Mouse (Mus musculus): ENCODE measurements around the gene Gm4559. TPM values are rescaled to one million over a fixed set of nuclear protein-coding genes. Genes with fewer than 3 reads are reported as not detected.
"Not testable (repeated sequence)": the region's sequence is repeated elsewhere in the genome, so short reads cannot be mapped to it uniquely, and the experiment has no call there.

Gene Gm4559
- polyA plus RNA-seq, 1 experiment from 2014 or later = not detected

- H3K9me3 ChIP-seq (replicated peaks); H3K27me3 ChIP-seq (replicated peaks); H3K36me3 ChIP-seq; H3K4me2 ChIP-seq; ATAC-seq (ENCODE audit: insufficient number of reproducible peaks, low FRiP score); H3K9ac ChIP-seq; H3K4me3 ChIP-seq; H3K4me1 ChIP-seq (replicated peaks); H3K27ac ChIP-seq (ENCODE audit: poor library complexity, severe bottlenecking): not testable (repeated sequence)
- WGBS = 58% methylated on average over 1 of the region's 1 CpGs
These were observed 15.9 kb downstream of the Gm4559 start, which contains the start of gene Gm2431 for GRCm38 (mm10) chr7:142258254-142258653. Gene Gm2431, minus strand, starts transcription at chr7:142258354.

DNA sequence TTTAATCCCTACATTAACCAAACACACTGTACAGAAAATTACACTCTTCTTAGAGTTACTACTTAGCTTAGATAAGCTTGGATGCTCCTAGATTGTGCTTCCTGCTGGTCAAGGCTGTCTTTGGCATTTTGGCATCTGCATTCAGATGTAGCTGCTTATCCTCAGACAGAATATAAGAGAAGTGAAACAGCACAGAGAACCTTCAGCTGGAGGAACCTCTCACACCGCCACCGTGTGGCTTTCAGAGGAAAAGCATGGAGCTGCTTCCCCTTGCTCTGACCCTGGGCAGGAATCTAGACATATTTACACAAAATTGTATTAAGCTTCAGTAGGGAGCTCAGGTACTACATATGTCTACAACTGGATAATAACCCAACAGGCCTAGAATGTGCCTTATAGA, 18.6 kb downstream of the Gm4559 start:
- H3K36me3 ChIP-seq = no peaks in the 10 kb centered on the region
- no peak overlapping the region for H3K4me2 ChIP-seq
- 0% methylated on average over 2 of the region's 2 CpGs for WGBS
- H3K27ac ChIP-seq (ENCODE audit: poor library complexity, severe bottlenecking) = no peak overlapping the region
- ATAC-seq (ENCODE audit: insufficient number of reproducible peaks, low FRiP score) = no peak
- H3K9me3 ChIP-seq (replicated peaks) = no peaks in the 10 kb centered on the region
- H3K27me3 ChIP-seq (replicated peaks) = peaks cover 15% of the 10 kb centered on the region
- no peak overlapping the region for H3K9ac ChIP-seq
- H3K4me3 ChIP-seq = no peak overlapping the region
- H3K4me1 ChIP-seq (replicated peaks) = no peaks in the 10 kb centered on the region

DNA sequence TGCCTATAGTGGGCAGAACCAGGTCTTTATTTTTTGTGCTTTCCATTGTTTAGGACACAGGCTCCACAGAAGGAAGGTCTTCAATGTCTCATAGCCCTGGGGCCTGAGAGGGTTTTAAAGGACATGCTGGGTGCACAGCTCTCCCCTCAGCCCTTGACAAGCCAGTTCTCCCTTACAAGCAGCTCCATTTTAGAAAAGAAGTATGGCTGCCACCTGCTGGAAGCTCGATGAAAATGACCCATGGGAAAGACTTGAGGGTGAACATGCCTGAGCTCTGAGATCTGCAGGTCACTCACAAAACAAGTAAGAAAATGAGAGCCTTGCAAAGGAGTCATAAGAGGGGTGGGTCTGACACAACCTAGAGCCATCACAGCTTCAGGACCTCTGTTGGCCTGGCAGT, 24.3 kb downstream of the Gm4559 start:
- Histone ChIP-seq H3K27ac (ENCODE audit: poor library complexity, severe bottlenecking) (no peak overlapping the region), H3K36me3 (no peaks in the 10 kb centered on the region), H3K4me3 (no peak overlapping the region), H3K4me1 (replicated peaks) (no peaks in the 10 kb centered on the region), H3K9ac (no peak overlapping the region), H3K4me2 (no peak overlapping the region), H3K27me3 (replicated peaks) (peaks cover 21% of the 10 kb centered on the region), H3K9me3 (replicated peaks) (no peaks in the 10 kb centered on the region)
- no peak for ATAC-seq (ENCODE audit: insufficient number of reproducible peaks, low FRiP score)
- 2% methylated on average over 1 of the region's 1 CpGs for WGBS

DNA sequence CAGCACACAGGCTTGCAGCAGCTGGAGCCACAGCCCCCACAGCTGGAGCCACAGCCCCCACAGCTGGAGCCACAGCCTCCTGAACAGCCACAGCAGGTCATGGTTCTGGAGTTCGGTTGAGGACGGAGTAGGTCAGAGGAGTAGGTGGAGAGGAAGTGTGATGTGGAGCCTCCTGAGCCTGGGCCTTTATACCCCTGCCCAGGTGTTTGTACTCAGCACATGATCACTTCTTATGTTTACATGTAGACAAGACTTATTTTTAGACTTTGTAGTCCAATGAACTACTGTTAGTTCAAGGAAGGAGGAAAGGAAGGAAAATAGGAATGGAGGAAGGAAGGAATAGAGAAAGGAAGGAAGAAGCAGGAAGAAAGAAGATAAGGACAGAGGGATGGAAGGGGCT, 33.2 kb downstream of the Gm4559 start, which contains the start of gene Gm40460:
Gene Gm40460, minus strand, starts transcription at position 101 of the 400 bp plus-strand sequence.
- no peak within 1 kb of the TSS for H3K4me2 ChIP-seq
- 17% methylated on average over 2 of the region's 2 CpGs for WGBS
- H3K27me3 ChIP-seq (replicated peaks) = no peaks in the 10 kb centered on the region

GRCm38 (mm10) chr7:142231540-142231939, 42.6 kb downstream of the Gm4559 start:
- no peak for ATAC-seq (ENCODE audit: insufficient number of reproducible peaks, low FRiP score)
- Histone ChIP-seq H3K4me3 (no peak overlapping the region), H3K27me3 (replicated peaks) (no peaks in the 10 kb centered on the region), H3K4me2 (no peak overlapping the region), H3K4me1 (replicated peaks) (no peaks in the 10 kb centered on the region), H3K9ac (no peak overlapping the region), H3K36me3 (no peaks in the 10 kb centered on the region), H3K27ac (ENCODE audit: poor library complexity, severe bottlenecking) (no peak overlapping the region), H3K9me3 (replicated peaks) (0 out of 2 replicates have a peak, but pooled peaks cover 10% of the 10 kb centered on the region)
- WGBS = 38% methylated on average over 1 of the region's 1 CpGs

More for the DNA sequence above, 33.2 kb downstream of the Gm4559 start, which contains the start of gene Gm40460:
- Histone ChIP-seq H3K9me3 (replicated peaks) (peaks cover 12% of the 10 kb centered on the region; the same call in 1 of the 2 replicates), H3K36me3 (no peaks in the 10 kb centered on the region), H3K4me1 (replicated peaks) (no peaks in the 10 kb centered on the region), H3K9ac (no peak within 1 kb of the TSS), H3K27ac (ENCODE audit: poor library complexity, severe bottlenecking) (no peak within 1 kb of the TSS), H3K4me3 (no peak within 1 kb of the TSS)
- no peak for ATAC-seq (ENCODE audit: insufficient number of reproducible peaks, low FRiP score)

- H3K9ac ChIP-seq; H3K9me3 ChIP-seq (replicated peaks); H3K27ac ChIP-seq (ENCODE audit: poor library complexity, severe bottlenecking); H3K4me3 ChIP-seq; H3K4me2 ChIP-seq; H3K27me3 ChIP-seq (replicated peaks); H3K36me3 ChIP-seq; ATAC-seq (ENCODE audit: insufficient number of reproducible peaks, low FRiP score); H3K4me1 ChIP-seq (replicated peaks): not testable (repeated sequence)
- WGBS = 47% methylated on average over 3 of the region's 3 CpGs
These were observed 44.3 kb downstream of the Gm4559 start, which contains the start of gene Krtap5-5 for GRCm38 (mm10) chr7:142229871-142230270. Gene Krtap5-5, minus strand, starts transcription at chr7:142229971.

DNA sequence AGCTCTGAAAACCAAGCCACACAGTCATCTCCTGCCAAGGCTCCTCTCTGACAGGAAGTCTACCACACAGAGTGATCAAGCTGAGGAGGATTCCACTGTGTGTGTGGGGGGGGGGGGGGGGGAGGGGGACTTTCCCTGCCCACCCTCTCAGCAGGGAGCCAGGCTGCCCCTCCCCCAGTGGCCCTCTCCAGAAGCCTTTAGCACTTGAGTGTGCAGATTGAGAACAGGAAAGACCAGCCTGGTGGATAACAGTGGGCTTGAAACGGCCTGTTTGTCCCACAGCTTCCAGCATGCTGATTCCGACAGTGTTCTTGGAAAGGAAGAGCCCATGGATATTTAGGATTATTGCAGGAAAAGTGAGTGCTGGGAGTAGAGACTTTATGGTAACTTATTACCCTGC, 49.6 kb downstream of the Gm4559 start:
- Histone ChIP-seq H3K9me3 (replicated peaks) (no peaks in the 10 kb centered on the region), H3K4me1 (replicated peaks) (peaks cover 5% of the 10 kb centered on the region; the same call in 1 of the 2 replicates), H3K27me3 (replicated peaks) (no peaks in the 10 kb centered on the region), H3K4me2 (no peak overlapping the region), H3K9ac (no peak overlapping the region), H3K27ac (ENCODE audit: poor library complexity, severe bottlenecking) (no peak overlapping the region), H3K36me3 (no peaks in the 10 kb centered on the region), H3K4me3 (no peak overlapping the region)
- no peak for ATAC-seq (ENCODE audit: insufficient number of reproducible peaks, low FRiP score)
- 21% methylated on average over 2 of the region's 2 CpGs for whole genome bisulfite sequencing

Other genes with a start within 250 kb of the Gm4559 start
- 42.7 and 43.6 TPM in 2 replicates for gene Mob2, start 213.3 kb downstream of the Gm4559 start, polyA plus RNA-seq (2016; fragmentation: Nextera tagmentation; extraction: Ambion mirVana)
- gene Dusp8, start 178.5 kb downstream of the Gm4559 start, polyA plus RNA-seq (2016; fragmentation: Nextera tagmentation; extraction: Ambion mirVana) = 17.7 and 17.8 TPM in 2 replicates
- not detected in 2 replicates for gene Gm45618, start 153.6 kb downstream of the Gm4559 start, polyA plus RNA-seq (2016; fragmentation: Nextera tagmentation; extraction: Ambion mirVana)
- not detected in 2 replicates for gene Gm39115, start 138.3 kb downstream of the Gm4559 start, polyA plus RNA-seq (2016; fragmentation: Nextera tagmentation; extraction: Ambion mirVana)
- gene Gm45337, start 129.8 kb downstream of the Gm4559 start, polyA plus RNA-seq (2016; fragmentation: Nextera tagmentation; extraction: Ambion mirVana) = not detected in 2 replicates
- gene Gm29735, start 117.2 kb downstream of the Gm4559 start, polyA plus RNA-seq (2016; fragmentation: Nextera tagmentation; extraction: Ambion mirVana) = not detected in 2 replicates
- not detected in 2 replicates for gene Gm4553, start 108.6 kb downstream of the Gm4559 start, polyA plus RNA-seq (2016; fragmentation: Nextera tagmentation; extraction: Ambion mirVana)
- not detected in 2 replicates for gene Krtap5-2, start 98.4 kb downstream of the Gm4559 start, polyA plus RNA-seq (2016; fragmentation: Nextera tagmentation; extraction: Ambion mirVana)
- gene Gm10153, start 84.0 kb downstream of the Gm4559 start, polyA plus RNA-seq (2016; fragmentation: Nextera tagmentation; extraction: Ambion mirVana) = not detected in 2 replicates
- not detected in 2 replicates for gene Krtap5-3, start 73.0 kb downstream of the Gm4559 start, polyA plus RNA-seq (2016; fragmentation: Nextera tagmentation; extraction: Ambion mirVana)
- gene Gm7579, start 62.5 kb downstream of the Gm4559 start, polyA plus RNA-seq (2016; fragmentation: Nextera tagmentation; extraction: Ambion mirVana) = not detected in 2 replicates
- gene Krtap5-5, start 44.4 kb downstream of the Gm4559 start, polyA plus RNA-seq (2016; fragmentation: Nextera tagmentation; extraction: Ambion mirVana) = not detected in 2 replicates
- gene Gm40460, start 33.3 kb downstream of the Gm4559 start, polyA plus RNA-seq (2016; fragmentation: Nextera tagmentation; extraction: Ambion mirVana) = not detected in 2 replicates
- not detected in 2 replicates for gene Gm2431, start 16.0 kb downstream of the Gm4559 start, polyA plus RNA-seq (2016; fragmentation: Nextera tagmentation; extraction: Ambion mirVana)
- not detected in 2 replicates for gene Krtap5-1, start 22.8 kb upstream of the Gm4559 start, polyA plus RNA-seq (2016; fragmentation: Nextera tagmentation; extraction: Ambion mirVana)
- not detected in 2 replicates for gene Krtap5-4, start 29.2 kb upstream of the Gm4559 start, polyA plus RNA-seq (2016; fragmentation: Nextera tagmentation; extraction: Ambion mirVana)
- 5.4 and 7.4 TPM in 2 replicates for gene Ifitm10, start 99.4 kb upstream of the Gm4559 start, polyA plus RNA-seq (2016; fragmentation: Nextera tagmentation; extraction: Ambion mirVana)
- 3.0 TPM in 1 of 2 replicates, not detected in the other for gene Gm49369, start 108.3 kb upstream of the Gm4559 start, polyA plus RNA-seq (2016; fragmentation: Nextera tagmentation; extraction: Ambion mirVana)
- gene Ctsd, start 113.7 kb upstream of the Gm4559 start, polyA plus RNA-seq (2016; fragmentation: Nextera tagmentation; extraction: Ambion mirVana) = 431 and 436 TPM in 2 replicates
- gene Syt8, start 160.5 kb upstream of the Gm4559 start, polyA plus RNA-seq (2016; fragmentation: Nextera tagmentation; extraction: Ambion mirVana) = 0.28 and 0.57 TPM in 2 replicates
- gene Tnni2, start 167.4 kb upstream of the Gm4559 start, polyA plus RNA-seq (2016; fragmentation: Nextera tagmentation; extraction: Ambion mirVana) = 50.6 and 53.5 TPM in 2 replicates
- 33.4 and 38.4 TPM in 2 replicates for gene Lsp1, start 186.4 kb upstream of the Gm4559 start, polyA plus RNA-seq (2016; fragmentation: Nextera tagmentation; extraction: Ambion mirVana)
- 6.4 and 9.3 TPM in 2 replicates for gene Tnnt3, start 224.5 kb upstream of the Gm4559 start, polyA plus RNA-seq (2016; fragmentation: Nextera tagmentation; extraction: Ambion mirVana)